Mouse (Mus musculus) right cerebral cortex, postnatal 10 days (tissue): ENCODE results near the gene Pde1b.

Source experiments
- DNase-seq, 2 experiments: peaks; one replicate each; pipeline ENCODE4 v3.0.0; 2021; ENCODE audit warnings: low spot score in 2 of 2

The Pde1b gene

DNA sequence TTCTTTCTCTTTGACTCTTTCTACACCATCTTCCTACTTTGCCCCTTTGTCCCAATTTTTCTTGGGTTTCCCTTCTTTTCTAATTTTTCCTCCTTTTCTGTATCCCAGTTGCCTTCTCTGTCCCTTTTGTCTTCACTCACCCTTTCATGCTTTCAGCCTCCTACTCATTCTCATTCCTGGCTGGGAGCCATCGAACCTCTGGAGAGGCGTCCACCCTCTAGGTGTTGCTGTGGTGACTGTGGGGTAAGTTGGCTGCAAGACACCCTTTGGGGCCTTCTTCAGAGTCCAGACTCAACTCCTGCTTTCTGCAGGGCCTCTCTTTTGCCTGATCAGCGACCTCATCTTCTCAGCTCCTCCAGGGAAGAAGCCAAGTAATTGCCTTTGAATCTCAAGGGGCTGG lies 6.5 kb downstream of the Pde1b start:
- DNase-seq, result no peak

GRCm38 (mm10) chr15:103511652-103512051 lies 8.8 kb downstream of the Pde1b start:
- DNase-seq, result peak in 1 of 2 experiments; percentile 61

- DNase-seq, result peak in 1 of 2 experiments; percentile 51
Measured at GRCm38 (mm10) chr15:103513621-103514031, 10.8 kb downstream of the Pde1b start.

DNA sequence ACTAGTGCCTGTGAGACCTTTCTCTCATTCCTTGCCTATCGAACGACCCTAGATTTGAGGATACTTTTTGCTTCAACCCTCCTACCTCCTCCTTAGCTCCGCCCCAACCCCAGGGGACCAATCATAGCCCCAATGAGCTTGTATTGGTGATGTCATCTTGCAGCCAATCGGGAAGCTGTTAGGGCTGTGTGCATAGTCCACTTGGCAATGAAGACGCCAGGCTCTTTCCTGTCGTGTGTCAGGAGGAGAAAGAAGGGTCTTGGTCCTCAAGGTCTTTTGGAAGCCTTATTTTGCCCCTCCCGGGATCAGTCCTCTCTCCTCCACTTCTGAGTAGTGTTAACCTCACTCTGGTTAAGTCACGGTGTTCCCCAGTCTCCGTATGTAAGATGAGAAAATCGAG lies 11.3 kb downstream of the Pde1b start:
- DNase-seq, result peak; percentile 87 to 92

GRCm38 (mm10) chr15:103514914-103515313 lies 12.1 kb downstream of the Pde1b start:
- no peak for DNase-seq

GRCm38 (mm10) chr15:103518600-103519385 lies 16.0 kb downstream of the Pde1b start:
- peak in 1 of 2 experiments; percentile 59 for DNase-seq

GRCm38 (mm10) chr15:103519386-103520378 lies 16.8 kb downstream of the Pde1b start:
- no peak for DNase-seq

- peak; percentile 60 to 80 for DNase-seq
Measured at GRCm38 (mm10) chr15:103522458-103523099, 19.7 kb downstream of the Pde1b start.

DNA sequence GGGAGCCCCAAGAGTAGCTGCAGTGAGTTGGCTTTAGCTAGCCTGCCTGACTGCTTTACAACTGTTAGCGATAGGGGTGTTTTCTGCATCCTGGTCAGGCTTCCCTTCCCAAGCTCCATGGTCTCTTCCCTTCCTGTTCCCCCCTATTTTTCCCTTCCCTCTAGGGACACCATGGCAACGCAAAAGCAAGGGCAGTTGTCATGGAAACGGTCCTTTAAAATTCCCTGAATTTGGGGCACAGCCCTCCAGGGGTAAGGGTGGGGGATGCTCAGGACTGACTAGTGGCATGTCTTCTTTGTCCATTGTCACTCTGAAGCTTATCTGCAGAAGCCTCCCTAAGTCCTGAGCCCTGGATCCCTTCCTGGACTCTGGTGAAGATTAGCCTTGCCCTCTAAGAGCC lies 20.3 kb downstream of the Pde1b start:
- peak in 1 of 2 experiments; percentile 72 for DNase-seq

DNA sequence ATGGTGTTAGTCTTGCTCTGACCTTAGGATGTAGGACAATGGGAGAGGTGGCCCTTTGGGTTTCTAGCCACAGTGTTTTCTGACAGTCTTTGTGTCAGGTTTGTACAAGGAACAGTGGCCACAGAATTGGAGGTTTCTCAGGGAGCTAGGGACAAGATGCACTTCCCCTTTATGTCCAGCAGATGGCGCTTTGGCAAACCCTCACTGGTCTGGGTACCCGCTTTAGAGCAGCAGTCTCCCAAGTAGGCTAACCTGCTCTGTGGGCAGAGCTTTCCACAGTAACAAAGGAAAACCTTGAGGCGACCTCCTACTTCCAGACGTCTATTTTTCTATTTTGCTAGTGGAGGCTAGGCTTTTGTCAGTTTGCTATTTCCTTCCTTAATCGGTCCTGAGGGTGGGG lies 27.5 kb downstream of the Pde1b start:
- DNase-seq, result peak; percentile 83

GRCm38 (mm10) chr15:103534054-103534620 lies 31.3 kb downstream of the Pde1b start:
- peak in 1 of 2 experiments; percentile 34 for DNase-seq

DNA sequence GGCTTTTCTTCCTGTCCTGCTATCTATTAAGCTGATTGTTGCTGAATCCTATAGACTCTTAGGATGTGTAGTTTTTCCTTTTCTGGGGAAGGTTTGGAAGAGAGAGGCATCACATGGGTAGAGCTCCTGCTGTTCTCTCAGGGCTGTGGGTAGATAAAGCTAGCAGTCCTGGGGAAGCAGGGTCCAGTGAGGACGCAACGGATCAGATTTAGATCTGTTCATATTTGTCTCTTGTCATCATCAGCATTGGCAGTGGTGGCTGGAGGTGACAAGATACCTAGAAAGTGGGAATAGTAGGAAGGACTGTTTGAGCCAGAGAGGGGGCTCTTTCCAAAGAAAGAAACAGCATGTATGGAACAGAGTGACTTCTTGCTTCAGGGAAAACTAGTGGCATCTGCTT lies 32.2 kb downstream of the Pde1b start:
- peak in 1 of 2 experiments; percentile 32 for DNase-seq

- peak in 1 of 2 experiments; percentile 26 for DNase-seq
Measured at GRCm38 (mm10) chr15:103535786-103536185, 33.0 kb downstream of the Pde1b start.

DNA sequence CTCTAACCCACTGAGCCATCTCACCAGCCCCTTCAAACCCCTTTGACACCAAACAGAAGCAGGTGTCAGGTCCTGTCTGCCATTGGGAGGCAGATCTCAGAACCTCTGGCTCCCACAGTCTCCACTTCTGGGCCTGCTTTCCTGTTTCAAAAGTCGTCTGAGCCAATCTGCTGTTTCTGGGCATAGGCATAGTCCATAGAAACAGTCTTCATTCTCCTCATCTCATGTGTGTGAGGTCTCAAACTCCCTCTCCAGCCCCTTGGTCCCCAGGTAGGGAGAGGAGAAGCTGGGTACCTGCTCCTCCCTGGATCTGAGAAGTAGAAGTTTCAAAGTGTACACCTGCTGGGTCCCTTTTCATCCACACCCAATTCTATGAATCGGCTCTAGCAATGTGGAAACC lies 33.6 kb downstream of the Pde1b start:
- peak in 1 of 2 experiments; percentile 24 for DNase-seq

DNA sequence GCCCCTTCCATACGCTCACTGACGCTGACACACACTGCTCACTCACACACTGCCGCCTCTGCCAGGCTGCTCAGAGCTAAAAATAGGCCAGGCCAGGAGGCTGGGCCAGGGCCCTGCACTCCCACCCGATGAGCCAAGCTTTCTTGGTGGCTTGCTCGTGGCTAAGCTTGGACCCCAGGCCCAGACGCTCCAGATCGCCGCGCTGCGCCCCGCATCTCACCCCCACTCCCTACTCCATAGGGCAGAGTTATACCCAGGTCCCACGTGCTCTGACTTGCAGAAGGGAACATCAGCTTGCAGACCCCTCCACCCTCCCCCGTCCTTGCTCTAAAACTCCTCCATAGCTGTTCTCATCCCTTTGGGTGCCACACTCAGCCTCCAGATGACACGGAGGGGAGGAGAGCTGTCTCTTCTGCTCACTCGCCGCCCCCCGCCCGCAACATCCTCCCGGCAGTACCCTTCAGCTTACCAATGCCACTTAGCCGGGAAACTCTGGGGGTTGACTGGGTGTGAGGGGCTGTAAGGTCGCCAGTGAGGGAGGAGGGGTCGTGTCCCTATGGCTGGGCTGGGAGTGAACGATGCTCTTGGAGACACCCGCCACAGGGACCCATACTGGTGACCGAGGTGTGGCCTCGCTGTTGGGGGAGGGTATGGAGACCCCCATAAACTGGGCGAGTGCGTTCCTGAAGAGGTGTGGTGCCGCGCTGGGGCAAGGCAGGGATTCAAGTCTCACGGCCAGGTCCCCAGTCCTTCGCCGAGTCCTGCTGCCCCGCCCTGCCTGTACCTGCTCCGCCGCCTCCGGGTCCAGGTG lies 34.4 kb downstream of the Pde1b start:
- DNase-seq, result peak; percentile 71 to 82

DNA sequence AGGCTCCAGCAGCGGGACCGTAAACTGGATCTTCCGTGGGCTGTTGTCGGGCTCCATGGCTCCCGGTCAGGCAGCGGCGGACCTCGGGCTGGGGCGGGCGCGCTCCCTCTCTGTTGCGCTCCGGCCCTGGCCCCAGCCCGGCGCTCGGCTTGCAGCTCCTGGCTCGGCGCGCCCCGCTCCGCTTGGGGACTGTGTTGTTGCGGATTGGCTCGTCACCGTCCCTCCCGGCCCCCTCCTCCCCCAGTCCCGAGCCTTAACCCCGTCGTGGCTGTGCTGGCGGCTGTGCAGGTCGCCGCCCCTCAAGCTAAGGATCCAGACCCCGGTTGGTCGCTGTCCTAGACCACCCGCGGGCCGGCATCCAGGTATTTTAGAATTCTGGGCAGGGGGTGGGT lies 35.0 kb downstream of the Pde1b start, which contains the start of gene Ppp1r1a:
Ppp1r1a (minus strand) TSS at position 182 of the 392 bp plus-strand sequence.
- DNase-seq, result peak; percentile 90

- DNase-seq, result peak in 1 of 2 experiments; percentile 17
Measured at GRCm38 (mm10) chr15:103539259-103539658, 36.4 kb downstream of the Pde1b start.

- peak in 1 of 2 experiments; percentile 19 for DNase-seq
Measured at GRCm38 (mm10) chr15:103540646-103541045, 37.8 kb downstream of the Pde1b start.

DNA sequence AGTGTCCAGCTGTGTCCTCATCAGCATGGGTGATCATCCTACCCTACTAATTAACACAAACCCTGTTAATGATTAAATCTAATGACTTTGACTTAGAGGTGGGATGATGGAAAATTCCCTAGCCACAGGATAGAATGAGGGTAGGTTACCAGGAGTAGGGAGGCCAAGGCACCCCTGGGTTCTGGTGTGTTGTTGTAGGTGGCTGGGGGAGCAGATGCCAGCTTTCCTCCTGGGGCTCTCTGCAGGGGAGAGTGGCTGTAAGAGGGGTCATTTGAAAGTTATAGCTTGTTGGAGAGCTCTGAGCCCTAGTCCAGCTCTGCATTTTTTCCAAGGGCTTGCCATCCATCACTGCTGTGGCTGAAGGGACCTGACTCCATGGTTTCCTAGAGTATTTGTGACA lies 39.7 kb downstream of the Pde1b start:
- DNase-seq, result peak in 1 of 2 experiments; percentile 10

GRCm38 (mm10) chr15:103547983-103548382 lies 45.1 kb downstream of the Pde1b start:
- DNase-seq, result no peak
